Mouse (Mus musculus) lung, postnatal 4 days (tissue): Measurements from ENCODE around the gene Fbrs.
"Not testable (repeated sequence)": the region's sequence is repeated elsewhere in the genome, so short reads cannot be mapped to it uniquely, and the experiment has no call there.

Source experiments
- DNase-seq, 2 experiments: peaks; one replicate each; pipeline ENCODE4 v3.0.0; 2021

Fbrs gene

DNA sequence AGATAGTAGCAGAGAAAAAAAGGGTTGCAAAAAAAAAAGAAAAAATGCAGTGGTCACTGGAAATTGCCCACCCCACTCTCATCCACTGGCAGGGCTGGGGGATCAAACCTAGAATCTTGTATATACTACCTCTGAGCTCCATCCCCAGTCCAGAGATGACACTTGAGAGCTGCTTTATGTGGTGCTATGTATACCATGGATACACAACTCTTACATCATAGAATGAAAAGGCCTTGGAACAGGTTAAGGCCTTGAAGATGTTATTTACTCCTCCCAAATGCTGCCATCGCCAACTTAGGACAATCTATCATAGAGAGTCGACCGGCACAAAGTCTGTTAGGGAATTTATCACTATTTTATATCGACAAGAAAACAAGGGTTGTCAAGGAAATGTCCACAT lies 2.1 kb upstream of the Fbrs start:
- DNase-seq: no peak

DNA sequence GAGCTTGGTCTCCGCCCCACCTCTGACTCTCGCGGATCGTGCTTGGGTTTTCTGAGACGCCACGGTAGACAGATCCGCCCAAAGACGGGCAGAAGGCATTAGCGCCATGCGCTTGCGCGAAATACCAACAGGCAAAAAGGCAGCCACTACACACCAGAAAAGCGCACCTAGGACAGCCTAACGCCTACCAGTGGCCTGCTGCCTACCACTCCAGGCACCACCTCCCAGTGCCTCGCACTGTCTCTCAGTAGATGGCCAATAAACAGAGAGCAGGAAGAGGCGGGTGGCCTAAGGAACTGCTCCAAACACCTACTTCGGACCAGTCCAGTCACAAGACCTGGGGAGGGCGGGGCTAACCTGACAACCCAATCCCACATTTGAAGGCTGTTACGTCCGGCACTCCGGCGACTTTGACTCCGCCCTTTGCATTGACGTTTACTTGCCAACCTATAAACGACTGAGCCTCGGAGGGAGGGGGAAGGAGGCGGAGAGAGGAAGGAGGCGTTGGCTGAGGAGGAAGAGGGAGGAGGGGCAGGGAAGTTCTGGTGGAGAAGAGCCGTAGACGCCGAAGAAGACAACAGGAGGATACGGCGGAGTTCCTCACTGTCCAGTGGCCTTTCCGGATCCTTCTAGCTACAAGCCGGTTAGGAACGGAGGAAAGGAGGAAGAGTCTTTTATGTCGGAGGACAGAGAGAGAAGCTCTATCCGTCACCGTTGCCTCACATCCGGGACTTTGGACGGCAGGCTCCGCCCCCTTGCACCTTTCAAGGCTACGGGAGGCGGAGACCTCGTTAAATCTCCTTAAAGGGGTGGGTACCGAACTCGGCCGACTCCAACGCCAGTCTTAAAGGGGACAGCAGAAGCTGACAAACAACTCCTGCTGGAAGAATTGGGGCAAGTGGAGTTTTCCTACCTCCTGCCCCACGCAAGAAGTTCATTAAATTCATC lies 1.0 kb upstream of the Fbrs start:
- peak; percentile 99 to 100 for DNase-seq

DNA sequence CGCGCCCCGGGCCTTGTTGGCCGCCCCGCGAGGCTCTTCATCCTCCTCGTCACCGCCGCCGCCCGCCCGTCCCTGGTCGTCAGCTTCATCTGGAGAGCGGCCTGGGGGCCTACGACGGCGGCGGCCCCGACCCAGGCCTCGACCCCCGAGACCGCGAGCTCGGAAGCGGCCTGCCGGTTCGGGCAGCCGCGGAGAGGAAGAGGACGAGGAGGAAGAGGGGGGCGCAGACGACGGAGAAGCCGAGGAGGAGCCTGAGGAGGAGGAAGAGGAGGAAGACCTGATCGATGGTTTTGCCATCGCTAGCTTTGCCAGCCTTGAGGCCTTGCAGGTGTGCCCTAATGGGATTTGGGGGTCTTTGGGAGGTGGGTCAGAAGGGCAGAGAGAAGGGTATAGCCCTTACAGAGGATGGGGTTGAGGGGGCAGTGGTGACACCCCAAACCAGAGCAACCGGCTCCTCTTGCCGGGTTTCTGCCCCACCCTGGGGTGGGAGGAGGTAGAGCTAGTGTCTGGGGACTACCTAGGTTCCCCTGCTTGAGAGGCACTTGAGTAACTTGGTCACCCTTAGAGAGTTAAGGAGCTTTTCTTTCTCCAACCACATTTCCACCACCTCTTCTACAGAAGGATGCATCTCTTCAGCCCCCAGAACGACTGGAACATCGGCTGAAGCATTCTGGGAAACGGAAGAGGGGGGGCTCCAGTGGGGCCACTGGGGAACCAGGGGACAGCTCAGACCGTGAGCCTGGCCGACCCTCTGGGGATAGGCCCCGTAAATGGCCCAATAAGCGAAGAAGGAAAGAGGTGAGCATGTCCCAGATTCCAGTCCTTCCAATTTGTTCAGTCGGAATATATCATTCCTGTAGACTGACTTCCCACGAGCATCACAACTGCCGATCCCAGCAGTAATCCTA lies 573 bp downstream of the Fbrs start:
- peak in 1 of 2 experiments; percentile 35 for DNase-seq

DNA sequence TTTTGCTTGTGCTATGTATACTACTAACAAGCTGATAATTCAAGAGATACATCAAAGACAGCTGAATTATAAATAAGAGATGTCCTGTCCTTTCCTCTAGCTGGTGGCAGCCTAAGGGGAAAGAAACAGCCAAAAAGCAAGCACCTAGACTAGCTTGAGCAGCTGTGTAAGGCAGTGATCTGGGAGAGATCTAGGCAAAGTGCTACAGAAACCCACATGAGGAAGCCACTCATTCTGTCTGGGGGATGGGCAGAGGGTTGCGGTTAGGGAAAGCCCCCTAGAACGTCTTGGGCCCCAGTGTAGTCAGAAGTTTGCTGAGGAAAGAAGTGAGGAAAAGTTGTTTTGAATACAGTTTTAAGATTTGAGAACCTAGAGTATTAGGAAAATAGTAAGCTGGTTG lies 1.3 kb downstream of the Fbrs start:
- peak; percentile 41 to 44 for DNase-seq

DNA sequence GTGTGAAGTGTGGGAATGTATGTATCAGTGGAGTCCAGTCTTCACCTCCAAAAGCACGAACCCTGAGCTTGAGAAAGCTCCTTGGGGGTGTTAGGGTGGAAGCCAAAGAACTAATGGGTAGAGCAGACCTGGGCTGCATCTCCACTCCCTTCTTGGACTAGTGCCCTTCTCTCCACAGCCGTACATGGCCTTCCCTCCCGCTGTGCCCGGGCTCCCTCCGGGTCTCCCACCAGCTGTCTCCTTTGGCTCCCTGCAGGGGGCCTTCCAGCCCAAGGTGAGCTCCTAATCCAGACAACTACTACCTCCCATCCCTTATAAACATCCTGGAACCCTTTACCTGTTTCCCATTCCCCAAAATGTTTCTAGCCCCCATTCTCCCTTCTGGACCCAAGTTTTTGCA lies 6.4 kb downstream of the Fbrs start:
- no peak for DNase-seq

DNA sequence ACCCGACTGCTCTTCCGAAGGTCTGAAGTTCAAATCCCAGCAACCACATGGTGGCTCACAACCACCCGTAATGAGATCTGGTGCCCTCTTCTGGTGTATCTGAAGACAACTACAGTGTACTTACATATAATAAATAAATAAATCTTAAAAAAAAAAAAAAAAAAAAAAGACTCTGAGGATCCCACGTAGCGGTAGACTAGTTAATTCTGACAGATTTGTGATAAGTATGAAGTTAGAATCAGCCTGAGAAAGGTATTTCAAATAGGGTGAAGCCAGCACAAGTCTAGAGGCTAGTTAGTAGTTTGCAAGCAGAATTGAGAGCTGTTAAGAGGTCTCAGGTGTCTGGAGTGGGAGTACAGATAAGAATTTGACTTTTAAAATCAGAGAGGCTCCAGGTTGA lies 9.4 kb downstream of the Fbrs start:
- DNase-seq: not testable (repeated sequence)

DNA sequence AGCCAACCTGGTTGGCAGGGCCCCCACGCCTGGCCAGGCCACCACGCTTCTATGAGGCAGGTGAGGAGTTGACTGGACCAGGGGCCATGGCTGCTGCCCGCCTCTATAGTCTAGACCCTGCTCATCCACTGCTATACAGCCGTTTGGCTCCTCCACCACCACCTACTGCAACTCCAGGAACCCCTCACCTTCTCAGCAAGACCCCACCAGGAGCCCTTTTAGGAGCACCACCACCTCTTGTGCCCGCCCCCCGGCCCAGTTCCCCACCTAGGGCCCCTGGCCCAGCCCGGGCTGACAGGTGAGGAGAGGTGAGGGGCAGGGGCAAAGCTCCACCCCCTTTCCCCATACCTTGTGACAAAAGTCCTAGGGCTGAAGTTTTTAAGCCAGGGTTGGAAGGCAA lies 11.0 kb downstream of the Fbrs start:
- no peak for DNase-seq

DNA sequence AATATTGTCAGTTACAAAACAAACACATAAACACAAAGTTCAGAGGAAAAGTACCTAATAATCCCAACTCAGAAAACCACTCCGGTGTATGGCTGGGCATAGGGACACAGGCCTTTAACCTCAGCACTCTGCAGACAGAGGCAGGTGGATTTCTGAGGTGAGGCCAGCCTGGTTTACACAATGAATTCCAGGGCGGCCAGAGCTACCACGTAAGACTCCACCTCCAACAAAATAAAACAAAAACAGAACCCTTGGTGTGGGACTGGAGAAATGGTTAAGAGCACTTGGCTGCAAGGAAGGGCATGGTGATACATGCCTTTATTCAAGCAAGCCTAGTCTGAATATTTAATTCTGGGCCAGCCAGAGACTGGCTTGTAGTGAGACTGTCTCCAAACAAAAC lies 12.8 kb downstream of the Fbrs start:
- no peak for DNase-seq

DNA sequence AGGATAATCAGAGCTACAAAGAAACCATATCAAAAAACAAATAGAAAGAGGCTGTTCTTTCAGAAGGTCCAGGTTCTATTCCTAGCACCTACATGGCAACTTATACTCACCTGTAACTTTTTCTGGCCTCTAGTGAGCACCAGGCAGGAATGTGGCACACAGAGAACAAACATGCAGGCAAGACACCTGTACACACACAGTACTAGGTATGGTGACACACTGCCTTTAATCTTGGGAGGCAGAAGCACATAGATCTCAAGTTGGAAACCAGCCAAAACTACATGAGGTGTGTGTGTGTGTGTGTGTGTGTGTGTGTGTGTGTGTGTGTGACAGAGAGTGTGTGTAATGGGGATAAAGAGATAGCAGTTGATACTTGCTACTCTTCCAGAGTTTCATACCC lies 15.6 kb downstream of the Fbrs start:
- no peak for DNase-seq

DNA sequence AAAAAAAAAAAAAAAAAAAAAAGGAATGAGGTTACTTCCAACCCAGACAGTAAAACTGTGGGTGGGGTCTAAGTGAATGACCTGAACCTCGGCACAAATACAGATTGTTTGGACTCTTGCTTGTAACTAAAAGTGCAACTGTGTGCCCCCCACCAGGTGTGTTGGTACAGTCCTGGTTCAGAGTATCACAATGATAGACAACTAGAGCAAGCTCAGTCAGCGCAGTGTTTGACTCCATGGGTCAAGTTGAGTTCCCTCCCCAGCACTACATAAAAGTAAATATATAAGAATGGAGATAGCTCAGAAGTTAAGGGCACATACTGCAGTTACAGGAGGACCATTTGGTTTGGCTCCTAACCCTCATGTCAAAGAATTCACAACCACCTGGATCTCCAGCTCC lies 18.4 kb downstream of the Fbrs start:
- DNase-seq: no peak

DNA sequence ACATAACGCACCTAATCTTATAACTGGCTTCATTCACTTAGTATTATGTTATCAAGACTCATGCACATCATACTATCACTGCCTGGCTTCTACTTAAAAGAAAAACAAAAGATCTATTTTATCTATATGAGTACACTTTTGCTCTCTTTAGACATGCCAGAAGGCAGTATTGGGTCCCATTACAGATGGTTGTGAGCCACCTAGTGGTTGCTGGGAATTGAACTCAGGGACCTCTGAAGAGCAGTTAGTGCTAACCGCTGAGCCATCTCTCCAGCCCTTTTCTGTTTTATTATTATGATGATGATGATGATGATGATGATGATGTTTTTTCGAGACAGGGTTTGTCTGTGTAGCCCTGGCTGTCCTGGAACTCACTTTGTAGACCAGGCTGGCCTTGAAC lies 19.4 kb downstream of the Fbrs start:
- peak in 1 of 2 experiments; percentile 57 for DNase-seq

DNA sequence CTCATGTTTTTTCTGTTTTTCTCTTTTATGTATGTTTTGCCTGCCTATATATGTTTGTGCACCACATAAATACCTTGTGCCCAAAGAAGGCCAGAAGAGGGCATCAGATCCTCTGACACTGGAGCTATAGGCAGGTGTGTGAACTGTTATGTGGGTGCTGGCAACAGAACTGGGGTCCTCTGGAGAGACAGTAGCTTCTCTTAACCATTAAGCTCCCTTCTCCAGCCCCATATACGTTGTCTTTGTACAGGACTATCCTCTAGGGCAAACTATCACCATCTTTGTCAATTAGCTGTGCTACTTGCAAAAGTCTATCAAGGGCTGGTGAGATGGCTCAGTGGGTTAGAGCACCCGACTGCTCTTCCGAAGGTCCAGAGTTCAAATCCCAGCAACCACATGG lies 29.3 kb downstream of the Fbrs start:
- DNase-seq: no peak

DNA sequence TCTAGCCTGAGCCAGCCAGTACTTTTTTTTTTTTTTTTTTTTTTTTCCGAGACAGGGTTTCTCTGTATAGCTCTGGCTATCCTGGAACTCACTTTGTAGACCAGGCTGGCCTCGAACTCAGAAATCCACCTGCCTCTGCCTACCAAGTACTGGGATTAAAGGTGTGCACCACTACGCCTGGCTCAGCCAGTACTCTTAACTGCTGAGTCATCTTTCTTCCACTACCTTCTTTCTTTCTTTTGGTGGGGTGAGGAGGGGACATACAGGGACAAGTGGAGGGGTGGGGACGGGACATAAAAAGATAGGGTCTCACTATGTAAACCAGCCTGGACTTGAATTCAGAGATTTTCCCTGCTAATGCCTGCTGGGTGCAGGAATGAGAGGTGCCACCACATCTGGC lies 30.8 kb downstream of the Fbrs start:
- DNase-seq: not testable (repeated sequence)

DNA sequence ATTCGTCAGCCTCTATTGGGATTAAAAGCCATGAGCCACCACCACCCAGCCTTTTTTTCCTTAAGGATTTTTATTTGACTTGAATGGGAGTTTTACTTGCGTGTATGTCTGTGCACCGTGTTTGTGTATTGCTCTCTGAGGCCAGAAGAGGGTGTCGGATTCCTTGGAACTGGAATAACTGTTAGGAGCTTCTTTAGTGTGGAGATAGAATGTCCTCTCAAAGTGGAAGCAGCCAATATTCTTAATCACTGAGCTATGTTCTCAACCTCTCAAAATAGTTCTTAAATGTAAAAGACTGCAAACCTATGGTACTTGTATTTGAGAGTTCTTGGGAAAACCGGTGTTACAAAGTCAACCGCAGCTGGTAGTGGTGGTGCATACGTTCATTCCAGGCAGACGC lies 32.2 kb downstream of the Fbrs start:
- DNase-seq: no peak

DNA sequence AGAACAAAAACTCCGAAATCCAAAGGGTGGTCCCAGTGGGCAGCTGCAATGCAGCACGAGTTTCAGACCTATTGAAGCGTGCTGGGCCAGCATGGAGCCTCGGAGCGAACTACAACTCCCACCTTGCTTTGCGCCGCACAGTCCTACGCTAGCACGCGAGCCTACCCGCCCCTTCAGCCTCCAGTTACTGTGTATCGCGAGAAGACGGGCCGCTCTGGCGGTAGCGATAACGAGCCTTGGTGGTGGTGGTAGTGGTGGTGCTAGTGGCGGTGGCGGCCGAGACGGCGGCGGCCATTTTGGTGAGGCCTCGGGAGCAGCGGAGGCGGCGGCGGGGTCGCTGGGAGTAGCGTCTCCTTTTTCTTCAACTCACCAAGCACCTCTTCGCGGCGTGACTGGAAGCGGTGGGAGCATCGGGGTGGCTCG lies 32.8 kb downstream of the Fbrs start, which contains the start of gene Srcap:
Gene Srcap (plus strand): TSS at position 176 of the 423 bp plus-strand sequence.
- DNase-seq: peak; percentile 97 to 98

DNA sequence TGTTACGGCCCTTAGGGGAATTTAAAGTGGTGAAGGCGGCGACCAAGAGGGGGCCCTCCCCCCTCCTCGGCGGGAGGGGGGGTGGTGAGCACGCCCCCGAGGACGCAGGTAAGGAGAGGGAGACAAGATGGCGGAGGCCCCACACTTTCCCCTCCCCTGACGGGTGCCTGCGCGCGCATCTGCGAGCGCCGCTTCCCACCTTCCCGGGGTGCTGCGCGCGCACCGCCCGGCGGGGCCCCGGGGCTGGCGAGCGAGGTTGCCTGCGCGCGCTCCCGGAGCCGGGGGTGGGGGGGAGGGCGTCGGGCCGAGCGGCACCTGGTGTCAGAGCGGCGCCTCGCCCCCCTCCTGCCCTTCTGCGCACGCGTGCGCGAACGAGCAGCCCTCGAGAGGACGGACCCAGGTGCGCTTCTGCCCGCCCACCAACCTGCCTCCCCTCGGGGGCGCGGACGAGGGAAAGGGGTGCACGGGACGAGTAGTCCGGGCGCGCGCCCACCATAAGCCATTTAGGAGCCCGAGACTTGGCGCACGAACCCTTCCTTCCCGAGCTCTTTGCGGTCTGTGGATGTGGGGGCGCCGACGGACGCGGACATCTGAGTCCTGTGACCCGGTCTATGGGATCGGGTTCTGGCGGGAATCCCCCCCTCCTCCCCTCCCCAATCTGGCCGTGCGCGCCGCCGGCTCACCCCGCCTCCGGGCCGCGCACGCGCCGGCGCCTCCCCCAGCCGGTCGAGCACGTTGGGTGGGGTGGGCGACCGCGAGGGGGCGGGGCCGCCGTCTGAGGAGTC lies 33.4 kb downstream of the Fbrs start:
- DNase-seq: peak; percentile 93 to 96

DNA sequence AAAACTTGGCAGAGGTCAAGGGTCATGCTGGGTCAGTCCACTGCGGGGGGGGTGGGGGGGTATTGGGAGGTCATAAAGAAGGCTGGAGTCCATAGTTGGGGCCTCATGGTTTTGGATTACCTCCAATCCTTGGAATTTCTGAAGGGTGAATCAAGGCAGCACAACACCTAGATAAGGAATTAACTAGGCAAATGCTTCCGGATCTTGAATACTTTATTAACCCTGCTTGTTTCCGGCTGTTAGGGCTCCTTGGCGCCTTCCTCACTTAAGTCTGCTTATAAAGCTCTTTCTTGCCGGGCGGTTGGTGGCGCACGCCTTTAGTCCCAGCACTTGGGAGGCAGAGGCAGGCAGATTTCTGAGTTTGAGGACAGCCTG lies 34.0 kb downstream of the Fbrs start:
- peak in 1 of 2 experiments; percentile 41 for DNase-seq

DNA sequence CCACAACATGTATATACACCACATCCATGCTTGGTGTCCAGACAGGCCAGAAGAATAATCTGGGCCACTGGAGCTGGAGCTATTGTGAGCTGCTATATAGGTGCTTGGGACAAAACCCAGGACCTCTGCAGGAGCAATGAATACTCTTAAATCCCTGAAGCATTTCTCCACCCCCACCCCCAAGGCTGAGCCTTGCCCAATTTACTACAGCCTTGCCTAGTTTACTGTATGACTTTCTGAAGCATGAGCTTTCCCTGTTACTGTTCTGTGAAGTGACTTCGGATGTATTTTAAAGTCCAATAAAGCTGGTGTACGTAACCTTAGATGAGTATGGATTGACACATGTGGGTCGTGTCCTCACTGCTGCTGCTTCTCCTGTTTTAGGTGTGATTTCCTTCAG lies 34.8 kb downstream of the Fbrs start:
- DNase-seq: no peak

DNA sequence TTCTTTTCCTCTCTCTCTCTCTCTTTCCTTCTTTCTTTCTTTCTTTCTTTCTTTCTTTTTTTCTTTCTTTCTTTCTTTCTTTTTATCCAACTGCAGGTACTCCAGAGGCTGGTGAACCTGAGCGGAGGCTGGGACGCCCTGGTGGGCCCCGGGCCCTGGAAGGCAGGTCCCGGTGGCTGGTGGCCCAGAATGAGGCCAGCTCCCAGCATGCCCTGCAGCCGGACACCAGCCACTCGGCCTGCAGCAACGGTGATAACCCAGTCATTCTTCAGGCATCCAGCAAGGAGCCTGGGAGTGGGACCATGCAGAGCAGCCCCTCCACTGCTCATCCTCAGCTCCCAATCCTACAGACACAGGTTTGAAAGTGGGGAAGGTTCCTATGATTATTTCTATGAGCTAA lies 36.8 kb downstream of the Fbrs start:
- no peak for DNase-seq

DNA sequence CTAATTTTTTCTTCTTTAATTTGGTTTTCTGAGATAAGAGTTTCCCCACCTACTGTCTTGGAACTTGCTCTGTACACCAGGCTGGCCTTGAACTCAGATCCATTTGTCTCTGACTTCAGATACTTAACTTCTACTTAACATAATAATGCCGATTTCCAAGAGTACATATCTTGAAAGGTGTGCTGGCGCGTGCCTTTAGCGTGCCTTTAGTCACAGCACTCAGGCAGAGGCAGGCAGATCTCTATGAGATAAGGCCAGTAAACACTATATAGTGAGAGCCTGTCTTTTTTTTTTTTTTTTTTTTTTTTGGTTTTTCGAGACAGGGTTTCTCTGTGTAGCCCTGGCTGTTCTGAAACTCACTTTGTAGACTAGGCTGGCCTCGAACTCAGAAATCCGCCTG lies 37.3 kb downstream of the Fbrs start:
- no peak for DNase-seq

DNA sequence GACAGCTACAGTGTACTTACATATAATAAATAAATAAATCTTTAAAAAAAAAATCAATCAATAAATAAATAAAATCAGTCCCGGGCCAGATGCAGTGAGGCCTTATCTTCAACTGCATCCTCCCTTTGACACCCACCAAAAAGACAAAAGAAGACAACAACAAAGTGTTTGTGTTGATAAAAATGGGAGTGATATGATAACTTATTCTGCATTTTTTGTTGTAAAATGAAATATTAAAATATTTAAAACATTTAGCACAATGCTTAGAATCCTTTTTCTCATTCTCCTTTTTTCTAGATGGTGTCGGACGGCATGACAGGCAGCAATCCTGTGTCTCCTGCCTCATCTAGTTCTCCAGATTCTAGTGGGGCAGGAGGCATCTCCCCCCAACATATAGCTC lies 40.3 kb downstream of the Fbrs start, which contains the start of gene Gm42715:
Gene Gm42715 (plus strand): TSS at position 301 of the 400 bp plus-strand sequence.
- DNase-seq: no peak
